Mouse (Mus musculus) right cerebral cortex, adult 18-20 months (tissue): Measurements from ENCODE around the gene Alppl2.
A peak's percentile ranks its signal among the peaks of the same experiment; 100 is the strongest.

Experiments
- DNase-seq: peaks from one replicate; pipeline ENCODE4 v3.0.0; 2022; ENCODE audit warnings: mixed read lengths

Alppl2 gene

GRCm38 (mm10) chr1:87050072-87050471 lies 39.7 kb downstream of the Alppl2 start:
- no peak for DNase-seq

GRCm38 (mm10) chr1:87041814-87042438 lies 47.8 kb downstream of the Alppl2 start:
- peak; percentile 67 for DNase-seq

GRCm38 (mm10) chr1:87041119-87041518 lies 48.6 kb downstream of the Alppl2 start:
- peak; percentile 47 for DNase-seq

GRCm38 (mm10) chr1:87038477-87039070 lies 51.2 kb downstream of the Alppl2 start:
- DNase-seq, result no peak
